Mouse (Mus musculus) splenic B cell, adult 2 months (primary cell): ENCODE measurements around the gene Syde2.

Experiments
- DNase-seq: peaks from one replicate; pipeline ENCODE4 v3.0.0-alpha.2; 2011; ENCODE audit warnings: low read depth, low spot score
- H3K27me3 ChIP-seq: 2 replicates; pipeline ENCODE4 v1.6.1; 2012; ENCODE audit warnings: mild to moderate bottlenecking, low read length, moderate library complexity, mixed read lengths; ENCODE audit not compliant: control insufficient read depth, poor library complexity, insufficient read depth, severe bottlenecking
- H3K36me3 ChIP-seq: 2 replicates; pipeline ENCODE4 v1.6.1; 2012; ENCODE audit warnings: mild to moderate bottlenecking, low read length, moderate library complexity, mixed read lengths; ENCODE audit not compliant: control insufficient read depth, poor library complexity, insufficient read depth, severe bottlenecking

The Syde2 gene

DNA sequence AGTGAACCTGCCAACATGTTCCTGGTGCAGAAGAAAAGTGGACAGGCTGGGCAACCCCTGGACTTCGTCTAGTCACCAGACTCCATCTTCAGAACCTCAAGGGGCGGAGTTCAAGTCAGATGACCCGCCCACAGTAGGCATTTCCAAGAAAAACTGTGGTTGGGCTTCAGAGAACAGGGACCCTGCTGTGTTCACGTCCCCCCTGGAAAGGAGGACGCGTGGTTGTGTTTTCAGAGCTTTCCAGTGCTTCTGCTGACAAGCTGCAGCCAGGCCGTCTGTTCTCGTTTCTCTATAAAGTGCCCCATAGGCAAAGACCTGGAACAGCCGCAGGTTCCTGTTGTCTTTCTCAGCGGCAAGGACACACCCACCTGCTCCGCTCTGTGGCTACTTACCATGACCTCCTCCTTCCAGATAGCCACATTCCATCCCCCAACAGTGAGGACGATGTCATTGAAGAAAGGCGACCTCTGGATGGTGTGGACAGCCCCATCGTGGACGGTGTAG, 60.1 kb downstream of the Syde2 start:
- no peaks in the 10 kb centered on the region for H3K27me3 ChIP-seq
- DNase-seq: peak; percentile 73
- no peaks in the 10 kb centered on the region for H3K36me3 ChIP-seq

DNA sequence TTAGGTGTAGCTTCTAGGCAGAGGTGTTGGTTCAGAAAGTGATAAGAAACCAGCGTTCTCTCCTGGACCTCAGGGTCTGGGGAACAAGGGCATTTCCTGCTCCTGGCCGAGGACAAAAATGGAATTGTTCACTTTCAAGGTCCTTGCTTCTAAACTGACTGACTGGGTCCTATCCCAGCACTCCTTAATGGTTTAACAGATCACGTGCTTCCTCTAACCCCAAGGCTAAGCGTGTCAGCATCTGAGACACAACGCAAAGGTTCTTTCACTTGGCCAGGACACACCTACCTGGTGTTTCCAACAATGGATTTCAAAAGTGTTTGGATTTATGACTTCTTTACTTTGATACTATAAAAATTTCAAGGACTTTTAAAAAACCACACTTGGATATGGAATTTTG, 62.3 kb downstream of the Syde2 start:
- DNase-seq: no peak
- H3K36me3 ChIP-seq: no peaks in the 10 kb centered on the region
- no peaks in the 10 kb centered on the region for H3K27me3 ChIP-seq

DNA sequence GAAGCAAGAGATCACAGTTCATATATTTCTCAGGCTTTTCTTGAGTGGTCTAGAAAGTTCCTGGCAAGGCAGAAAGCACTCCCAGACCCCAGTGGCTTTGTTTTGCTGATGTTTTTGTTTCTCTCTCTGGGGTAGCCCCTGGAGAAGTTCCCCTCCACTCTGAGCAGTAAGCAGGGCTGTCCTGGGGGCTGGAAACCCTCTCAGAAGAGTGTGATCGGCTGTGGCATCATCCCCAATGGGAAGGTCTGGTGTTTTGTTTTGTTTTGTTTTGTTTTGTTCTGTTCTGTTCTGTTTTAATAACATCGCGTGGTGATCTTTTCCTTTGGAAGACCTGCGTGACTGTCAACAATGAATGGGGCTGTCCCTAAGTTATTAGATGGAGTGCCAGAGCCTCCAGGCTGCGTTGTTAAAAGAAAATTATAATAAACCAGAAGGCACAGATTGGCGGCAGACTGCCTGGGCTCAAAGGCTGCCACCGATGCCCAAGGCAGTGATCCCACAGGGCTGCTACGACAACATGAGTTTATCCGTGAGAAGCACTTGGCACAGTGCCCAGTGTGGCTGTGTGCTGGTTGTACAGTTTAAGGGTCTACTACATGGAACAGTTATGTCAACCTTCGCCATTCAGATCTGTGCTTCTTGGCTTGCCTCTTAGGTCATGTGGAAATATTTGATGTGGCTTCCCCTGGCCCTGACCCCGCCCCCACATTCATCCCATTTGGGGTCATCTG, 63.8 kb downstream of the Syde2 start:
- no peaks in the 10 kb centered on the region for H3K27me3 ChIP-seq
- DNase-seq: no peak
- H3K36me3 ChIP-seq: no peaks in the 10 kb centered on the region

DNA sequence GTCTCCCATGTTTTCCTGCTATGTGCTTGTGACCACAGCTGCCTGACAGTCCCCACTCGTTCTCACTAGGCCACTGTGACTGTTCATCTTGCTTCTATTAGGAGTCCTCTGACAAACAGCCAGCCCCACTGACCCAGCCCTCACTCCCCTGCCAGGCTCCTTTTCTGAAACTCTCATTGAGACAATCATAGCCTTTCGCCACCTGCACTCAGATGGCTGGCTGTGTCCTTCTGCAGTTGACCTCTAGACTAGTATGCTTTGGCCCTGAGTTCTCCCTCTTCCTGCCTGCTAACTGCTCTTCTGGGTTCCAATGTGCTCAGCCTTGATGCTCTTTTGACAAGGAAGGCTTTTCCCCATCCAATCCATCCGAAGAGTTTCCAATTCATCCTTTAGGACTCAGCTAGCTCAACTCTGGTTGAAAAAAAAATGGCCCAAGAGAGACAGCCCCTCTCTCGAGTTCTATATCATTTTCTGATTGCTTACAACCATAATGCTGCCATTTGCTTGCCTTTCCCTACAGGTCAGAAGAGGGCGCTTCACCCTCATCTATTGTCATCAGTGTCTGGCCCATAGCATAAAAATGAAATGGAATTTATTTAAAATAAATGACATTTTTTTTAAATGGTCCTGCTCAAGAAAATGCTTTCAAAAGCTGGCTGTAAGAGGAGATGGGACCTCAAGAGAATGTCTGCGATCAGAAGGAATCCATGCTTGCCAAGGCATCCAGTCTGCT, 65.6 kb downstream of the Syde2 start:
- peak; percentile 24 for DNase-seq
- no peaks in the 10 kb centered on the region for H3K27me3 ChIP-seq

DNA sequence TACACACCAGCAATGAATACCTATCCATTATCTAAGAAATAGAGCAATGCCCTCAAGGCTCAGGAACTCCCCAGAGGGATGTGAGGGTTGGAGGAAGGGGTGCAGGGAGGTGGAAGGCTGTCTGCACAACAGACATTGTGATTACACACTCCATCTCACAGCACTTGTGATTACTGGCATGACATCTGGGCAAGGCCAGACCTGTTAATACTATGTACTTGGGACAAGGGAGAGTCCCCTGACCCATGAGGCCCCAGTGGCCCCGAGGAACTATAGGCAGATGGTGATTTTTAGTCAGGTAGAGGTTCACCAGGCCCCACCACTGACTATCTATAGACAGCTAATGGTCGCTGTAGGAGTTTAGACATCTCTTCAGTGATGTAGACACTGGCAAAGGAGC, 66.2 kb downstream of the Syde2 start:
- H3K36me3 ChIP-seq: no peaks in the 10 kb centered on the region

More for the DNA sequence above, 65.6 kb downstream of the Syde2 start:
- H3K36me3 ChIP-seq: no peaks in the 10 kb centered on the region

DNA sequence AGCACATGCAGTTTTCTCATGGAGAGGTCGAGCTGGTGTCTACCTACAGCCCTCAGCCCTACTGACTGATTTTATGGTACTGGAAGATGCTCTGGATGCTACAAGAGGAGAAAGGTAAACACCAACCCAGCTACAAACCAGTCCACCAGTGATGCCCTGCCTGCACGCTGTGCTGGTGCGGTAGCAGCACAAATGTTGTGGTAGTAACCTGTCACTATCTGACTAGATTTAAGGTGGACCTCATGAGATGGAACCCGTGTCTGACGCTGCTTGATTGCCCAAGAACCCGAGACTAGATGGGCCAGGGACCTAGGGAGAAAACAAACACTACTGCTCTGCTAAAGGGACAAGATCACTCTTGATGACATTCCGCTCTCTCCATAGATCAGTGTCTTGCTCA, 69.5 kb downstream of the Syde2 start:
- no peaks in the 10 kb centered on the region for H3K36me3 ChIP-seq
- DNase-seq: no peak
- no peaks in the 10 kb centered on the region for H3K27me3 ChIP-seq

More for the DNA sequence above, 66.2 kb downstream of the Syde2 start:
- DNase-seq: no peak
- H3K27me3 ChIP-seq: no peaks in the 10 kb centered on the region

DNA sequence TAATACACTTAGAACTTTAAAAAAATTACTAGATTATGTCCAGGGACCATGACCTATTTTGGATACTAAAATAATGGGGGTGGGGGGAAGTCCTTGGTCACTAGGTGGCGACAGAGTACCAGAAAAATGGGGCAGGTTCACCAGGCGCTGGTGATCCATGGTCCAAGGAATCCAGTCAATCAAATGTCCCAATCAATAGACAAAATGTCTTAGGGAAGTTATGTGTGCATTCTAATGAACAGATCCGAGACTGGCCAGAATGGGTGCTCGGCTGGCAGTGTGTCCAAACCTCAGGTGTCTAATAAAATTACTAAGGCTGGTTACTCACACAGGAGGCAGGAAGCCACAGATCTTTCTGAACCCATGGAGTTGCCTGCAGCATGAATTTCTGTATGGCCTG, 70.6 kb downstream of the Syde2 start:
- H3K27me3 ChIP-seq: no peaks in the 10 kb centered on the region
- H3K36me3 ChIP-seq: no peaks in the 10 kb centered on the region
- peak; percentile 78 for DNase-seq

DNA sequence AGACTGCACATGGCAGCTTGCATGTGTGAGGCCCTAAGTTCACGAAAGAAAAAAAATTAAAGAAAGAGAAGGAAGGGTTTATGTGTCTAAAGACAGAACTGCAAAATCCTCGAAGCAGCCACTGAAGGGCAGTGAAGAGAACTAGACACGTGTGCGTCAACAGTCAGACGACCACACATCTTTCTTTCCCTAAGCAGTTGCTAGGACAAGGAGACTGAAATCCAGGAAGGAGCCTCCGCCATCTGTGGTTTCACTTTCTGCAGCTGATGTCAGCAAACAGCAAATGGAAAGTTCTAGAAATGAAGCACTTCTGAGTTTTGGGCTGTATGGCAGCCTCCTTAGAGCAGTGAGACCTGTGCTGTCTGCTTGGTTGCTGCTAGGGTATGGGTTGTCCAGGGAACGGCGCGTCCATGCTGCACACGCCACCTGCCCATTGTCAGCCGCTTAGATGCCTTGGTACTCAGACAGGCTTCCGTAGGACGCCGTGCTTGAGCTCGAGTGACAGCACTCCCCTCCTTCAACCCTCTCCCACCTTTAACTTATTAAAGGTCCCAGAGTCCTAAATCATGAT, 71.8 kb downstream of the Syde2 start:
- H3K27me3 ChIP-seq: no peaks in the 10 kb centered on the region
- H3K36me3 ChIP-seq: no peaks in the 10 kb centered on the region
- no peak for DNase-seq

DNA sequence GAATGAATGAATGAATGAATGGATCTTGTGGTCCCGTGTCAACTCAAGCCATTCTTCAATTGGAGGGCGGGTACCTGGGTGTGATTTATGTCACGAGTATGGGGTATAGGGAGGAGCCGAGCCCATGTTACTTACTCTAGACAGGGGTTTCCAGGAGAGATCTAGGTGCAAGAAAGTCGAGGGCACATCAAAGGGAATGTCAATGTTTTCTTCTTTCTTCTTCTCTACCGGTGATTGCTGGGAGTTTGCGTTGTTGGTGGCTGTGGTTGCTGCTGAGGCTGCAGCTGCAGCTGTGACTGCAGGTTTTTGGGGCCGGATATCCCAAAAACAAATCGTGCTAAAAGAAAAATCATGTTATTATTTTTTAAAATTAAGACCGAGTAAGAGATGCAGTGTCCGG, 75.5 kb downstream of the Syde2 start:
- no peak for DNase-seq
- H3K27me3 ChIP-seq: no peaks in the 10 kb centered on the region
- no peaks in the 10 kb centered on the region for H3K36me3 ChIP-seq

DNA sequence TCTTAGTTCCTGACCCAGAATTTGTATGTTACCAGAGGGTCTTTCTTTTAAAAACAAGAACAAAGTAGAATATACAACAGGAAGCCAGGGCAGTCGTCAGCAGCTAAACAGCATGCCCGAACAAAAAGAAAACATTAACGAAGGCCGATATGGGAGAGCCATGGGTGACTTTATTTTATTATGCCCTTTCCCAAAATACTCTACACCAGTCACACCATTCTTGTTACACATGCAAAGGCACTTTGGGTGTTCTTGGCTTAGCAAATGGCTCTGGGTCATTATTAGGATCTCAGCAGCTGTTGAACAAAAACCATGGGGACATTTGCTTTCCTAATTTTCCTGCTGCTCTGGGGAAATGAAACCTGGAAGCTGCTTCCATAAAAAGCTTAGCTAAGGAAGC, 81.6 kb downstream of the Syde2 start:
- no peaks in the 10 kb centered on the region for H3K27me3 ChIP-seq
- no peak for DNase-seq
- H3K36me3 ChIP-seq: no peaks in the 10 kb centered on the region
